Mouse (Mus musculus): ENCODE results near the gene Cfap61.

The Cfap61 gene

DNA sequence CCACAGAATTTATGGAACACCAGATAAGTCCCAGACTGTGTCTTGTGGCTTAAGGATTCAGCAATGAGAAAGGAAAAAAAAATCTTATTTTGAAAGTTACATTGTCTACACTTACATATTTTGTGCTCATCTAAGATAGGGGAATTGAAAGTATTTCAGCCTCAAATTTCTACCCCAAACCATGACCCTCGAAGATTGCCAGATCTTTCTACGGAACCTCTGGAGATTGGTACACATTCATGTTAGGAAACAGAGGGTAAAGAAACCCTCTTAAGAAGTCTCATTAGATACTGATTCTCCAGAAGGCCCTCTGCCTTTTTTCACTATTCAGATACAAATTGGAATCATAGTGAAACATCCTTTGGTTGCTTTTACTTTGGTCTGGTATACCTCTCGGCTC, 195.9 kb downstream of the Cfap61 start:
- intact Hi-C loops (cut with DNase I) = no loop called here

GRCm38 (mm10) chr2:146134275-146134674, 199.7 kb downstream of the Cfap61 start:
- intact Hi-C loops (cut with DNase I) = no loop called here

DNA sequence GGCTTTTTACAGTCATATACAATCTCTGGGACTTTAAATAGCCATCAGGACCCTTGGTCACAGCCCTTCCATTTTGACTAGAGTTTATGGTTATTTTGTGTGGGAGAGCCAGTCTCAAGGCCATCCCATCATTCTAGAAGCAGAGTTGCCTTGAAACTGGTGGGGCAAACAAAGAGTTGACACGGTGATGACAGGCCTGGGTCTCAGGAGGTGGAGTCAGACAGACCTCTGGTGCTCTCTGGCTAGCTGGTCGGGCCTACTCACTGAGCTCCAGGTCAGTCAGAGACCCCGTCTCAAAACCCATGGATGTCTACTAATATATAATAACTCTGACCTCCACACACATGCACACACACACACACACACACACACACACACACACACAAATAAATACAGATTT, 206.1 kb downstream of the Cfap61 start:
- intact Hi-C loops (cut with DNase I) = no loop called here

- intact Hi-C loops (cut with DNase I) = no loop called here
Observed at GRCm38 (mm10) chr2:146147306-146147705, 212.7 kb downstream of the Cfap61 start.

DNA sequence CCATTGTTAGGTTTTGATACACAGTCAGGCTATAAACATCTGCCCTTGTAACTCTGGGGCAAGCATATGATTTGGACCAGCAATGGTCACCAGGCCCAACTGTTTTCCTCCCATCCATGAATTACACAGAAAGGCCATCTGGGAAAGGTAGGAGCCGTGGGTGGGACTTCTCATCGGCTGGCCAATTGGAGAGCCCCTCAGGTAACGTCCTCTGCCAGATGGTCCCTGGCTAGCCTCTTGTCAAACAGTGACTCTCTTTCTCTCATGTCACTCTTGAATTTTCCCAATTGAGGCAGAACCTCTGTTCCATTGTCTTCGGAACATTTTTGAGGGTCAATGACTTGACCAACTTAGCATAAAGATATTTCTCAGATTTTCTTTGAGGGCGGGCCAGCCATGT, 213.2 kb downstream of the Cfap61 start:
- intact Hi-C loops (cut with DNase I) = no loop called here

DNA sequence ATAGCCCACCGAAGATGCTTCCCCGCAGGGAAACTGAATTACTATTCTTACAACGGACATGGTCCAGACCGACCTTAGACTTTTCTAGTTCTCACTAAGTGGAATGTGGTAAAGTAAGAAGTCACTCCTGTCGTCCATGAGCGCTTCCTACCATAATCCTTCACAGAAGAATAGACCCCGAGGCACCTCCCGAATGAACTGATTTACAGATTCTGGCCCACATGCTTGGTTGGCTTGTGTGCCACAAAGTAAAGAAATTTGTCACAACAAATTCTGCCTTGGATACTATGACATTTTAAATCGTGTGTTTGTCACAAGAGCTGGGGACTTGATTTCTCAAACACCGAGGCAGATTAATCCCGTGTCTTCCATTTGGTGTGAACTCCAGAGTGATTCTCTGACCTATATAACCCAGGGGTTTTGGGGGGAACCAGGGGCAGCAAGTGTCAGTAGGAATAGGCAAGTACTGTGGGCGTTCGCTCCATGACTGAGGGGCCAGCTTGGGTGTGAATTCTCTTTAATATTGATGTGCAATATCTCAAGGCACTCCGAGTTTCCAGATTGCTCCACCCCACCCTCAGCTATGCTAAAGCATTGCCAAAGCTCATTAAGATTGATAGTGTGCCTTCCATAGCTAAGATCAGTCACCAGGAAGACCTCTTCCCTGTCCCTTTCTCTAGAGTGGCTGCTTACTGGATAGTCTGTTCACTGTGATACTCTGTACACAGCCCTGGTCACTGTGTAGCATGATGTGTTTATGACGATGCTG, 214.8 kb downstream of the Cfap61 start:
- intact Hi-C loops (cut with DNase I) = no loop called here

GRCm38 (mm10) chr2:146168017-146168803, 233.6 kb downstream of the Cfap61 start:
- intact Hi-C loops (cut with DNase I) = no loop called here

DNA sequence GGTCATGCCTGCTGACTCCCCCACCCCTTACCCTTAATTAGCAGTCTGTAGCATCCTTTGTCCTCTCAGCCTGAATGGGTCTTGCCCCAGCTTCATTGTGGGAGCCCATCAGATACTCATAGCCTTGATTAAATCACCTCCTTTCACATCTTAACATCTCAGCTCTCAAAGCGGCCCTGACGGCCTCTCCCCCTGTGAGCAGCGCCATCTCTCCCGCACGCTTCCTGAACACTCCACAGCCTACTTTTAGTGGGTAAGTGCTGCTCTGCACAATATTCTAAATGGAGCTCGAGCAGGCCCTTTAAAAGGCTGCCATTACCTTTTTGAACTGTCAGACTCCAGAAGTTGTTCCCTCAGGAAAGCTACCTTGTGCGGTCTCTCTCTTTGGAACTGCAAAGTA, 234.9 kb downstream of the Cfap61 start:
- intact Hi-C loops (cut with DNase I) = no loop called here

- intact Hi-C loops (cut with DNase I) = no loop called here
Observed at GRCm38 (mm10) chr2:146172106-146172505, 237.5 kb downstream of the Cfap61 start.

- intact Hi-C loops (cut with DNase I) = no loop called here
Observed at GRCm38 (mm10) chr2:146174173-146174572, 239.6 kb downstream of the Cfap61 start.

DNA sequence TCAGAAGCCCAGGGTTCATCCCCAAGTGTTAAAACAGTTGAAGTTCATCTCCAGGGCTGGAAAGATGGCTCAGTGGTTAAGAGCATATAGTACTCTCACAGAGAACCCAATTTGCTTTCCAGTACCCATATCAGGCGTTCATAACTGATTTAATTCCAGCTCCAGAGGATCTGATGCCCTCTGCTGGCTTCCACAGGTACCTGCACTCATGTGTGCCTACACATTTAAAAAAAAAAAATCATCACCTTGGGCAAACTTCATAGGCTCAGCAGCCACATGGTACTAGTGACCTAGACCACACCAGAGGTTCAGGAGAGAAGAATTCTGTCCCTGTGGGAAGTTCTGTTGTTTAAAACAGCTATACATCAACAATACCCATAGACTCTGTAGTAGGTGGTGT, 244.1 kb downstream of the Cfap61 start:
- intact Hi-C loops (cut with DNase I) = no loop called here

DNA sequence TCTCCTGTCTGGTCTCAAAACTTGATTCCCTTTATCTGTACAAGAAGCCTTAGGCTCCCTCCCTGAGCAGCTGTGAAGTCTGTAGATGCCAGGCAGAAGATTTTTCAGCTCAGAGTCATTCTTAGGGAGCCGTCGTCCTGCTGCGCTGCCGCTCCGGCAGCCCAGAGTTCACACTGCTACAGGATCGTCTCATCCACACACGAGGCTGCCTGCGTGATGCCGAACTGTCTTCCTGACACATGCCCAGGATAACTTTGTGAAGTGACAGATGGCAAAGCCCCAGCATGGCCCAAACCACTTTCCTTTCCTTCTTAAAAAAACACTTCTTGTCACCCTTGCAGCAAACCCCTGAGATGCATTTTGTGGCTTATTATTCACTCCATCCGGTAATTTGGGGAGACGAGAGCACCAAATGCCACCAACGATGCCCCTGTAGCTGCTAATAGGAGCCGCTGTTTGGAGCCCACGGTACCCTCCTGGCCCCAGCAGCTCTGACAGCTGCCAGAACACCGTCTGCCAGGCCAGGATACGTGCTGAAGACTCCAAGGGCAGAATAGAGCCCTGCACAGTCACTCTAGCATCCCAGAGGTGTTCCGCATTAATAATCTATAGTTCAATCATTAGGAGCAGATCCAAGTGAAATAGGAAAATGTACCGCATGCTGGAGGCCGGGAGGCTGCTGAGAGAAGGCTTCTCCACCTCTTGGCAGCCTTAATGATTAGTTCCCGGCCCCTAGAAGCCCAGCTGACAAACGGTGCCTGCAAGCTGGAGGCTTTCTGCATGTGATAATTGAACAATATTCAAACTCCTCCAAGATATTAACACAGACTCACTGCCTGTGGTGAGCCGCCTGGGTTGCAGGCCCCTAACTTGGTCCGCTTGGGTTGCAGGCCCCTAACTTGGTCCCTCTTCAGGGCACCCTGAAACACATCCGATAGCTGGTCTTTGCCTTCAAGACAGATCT, 249.5 kb downstream of the Cfap61 start:
- intact Hi-C loops (cut with DNase I) = no loop called here

DNA sequence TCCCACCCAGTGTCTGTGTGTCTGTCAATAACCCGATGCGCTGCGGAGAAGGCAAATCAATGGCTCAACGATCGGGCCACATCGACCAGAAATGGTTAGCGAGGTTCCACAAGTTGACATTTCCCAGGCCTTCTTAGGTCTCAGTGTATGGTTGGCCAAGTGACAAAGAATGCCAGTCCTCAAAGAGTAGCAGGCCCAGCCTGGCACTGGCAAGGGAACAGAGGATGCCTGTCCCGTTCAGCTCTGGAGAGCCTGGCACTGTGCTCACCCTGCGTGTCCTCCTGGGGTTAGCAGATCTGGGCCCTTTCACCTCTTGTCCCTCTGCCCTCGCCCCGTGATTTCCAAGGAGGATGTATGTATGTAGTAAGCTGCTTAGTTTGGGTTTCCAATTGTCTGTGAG, 261.5 kb downstream of the Cfap61 start:
- intact Hi-C loops (cut with DNase I) = no loop called here

GRCm38 (mm10) chr2:146197947-146198346, 263.4 kb downstream of the Cfap61 start:
- intact Hi-C loops (cut with DNase I) = no loop called here

DNA sequence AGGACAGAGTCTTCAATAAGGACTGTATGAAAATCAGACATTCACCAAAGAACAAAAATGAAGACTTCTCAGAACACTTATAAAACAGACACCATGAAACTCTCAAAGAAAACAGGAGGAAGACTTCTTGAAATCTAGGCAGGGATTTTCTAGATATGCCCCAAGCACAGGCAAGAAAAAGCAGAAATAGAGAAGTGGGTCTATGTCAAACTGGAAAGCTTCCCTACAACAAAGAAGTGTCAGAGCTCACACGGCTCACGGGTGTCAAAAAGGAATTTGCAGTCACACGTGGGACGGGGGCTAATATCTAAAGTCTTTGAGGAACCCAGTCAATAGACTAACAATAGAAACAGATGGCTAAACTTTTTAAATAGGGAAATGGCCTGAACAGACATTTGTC, 276.4 kb downstream of the Cfap61 start:
- intact Hi-C loops (cut with DNase I) = loop anchor here (10.0 kb wide), 2 partner anchors 204 to 256 kb away; no protein-coding TSS in a partner anchor

- intact Hi-C loops (cut with DNase I) = loop anchor here (2.0 to 10.0 kb wide), 3 partner anchors 42 to 260 kb away; no protein-coding TSS in a partner anchor
Observed at GRCm38 (mm10) chr2:146214715-146215114, 280.1 kb downstream of the Cfap61 start.

DNA sequence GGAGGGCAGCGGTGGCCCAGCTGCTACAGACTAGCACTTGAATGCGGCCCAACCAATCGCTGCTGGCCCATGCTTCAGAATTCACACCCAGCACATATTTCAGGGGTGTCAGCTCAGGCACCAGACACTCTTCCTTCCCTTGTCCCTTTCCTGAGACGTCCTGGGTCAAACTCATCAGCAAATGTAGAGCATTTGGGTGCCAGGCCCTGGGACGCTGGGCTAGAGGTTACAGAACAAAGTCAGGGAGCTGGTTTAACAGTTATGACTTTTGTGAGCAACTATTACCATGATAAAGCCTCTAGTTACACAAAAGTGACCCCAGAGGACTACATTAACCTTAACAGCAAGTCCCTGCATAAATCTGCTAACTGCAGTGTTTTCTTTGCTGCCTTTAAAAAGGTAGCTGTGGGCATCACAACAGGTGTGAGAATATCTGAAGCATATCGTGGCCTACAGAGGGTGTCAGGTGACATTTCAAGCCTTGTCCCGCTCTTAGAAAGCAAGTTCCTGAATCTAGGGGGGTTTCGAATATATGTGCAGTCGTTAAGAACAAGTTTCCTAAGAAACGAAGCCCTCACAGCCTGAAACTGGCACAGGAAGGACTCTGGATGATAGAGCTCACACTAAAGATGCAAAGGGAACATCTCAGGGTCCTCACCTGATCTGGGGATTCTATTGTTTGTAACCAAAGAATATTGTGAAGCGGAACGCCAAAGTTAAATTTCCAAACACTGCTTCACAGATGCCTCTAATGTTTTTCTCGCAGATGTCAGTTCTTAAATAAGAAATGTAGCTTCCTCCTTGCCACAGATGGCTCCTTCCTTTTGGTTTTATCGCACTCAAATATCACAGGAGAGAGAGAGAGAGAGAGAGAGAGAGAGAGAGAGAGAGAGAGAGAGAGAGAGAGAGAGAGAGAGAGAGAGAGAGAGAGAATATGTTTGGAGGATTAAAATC, 281.8 kb downstream of the Cfap61 start:
- intact Hi-C loops (cut with DNase I) = loop anchor here (10.0 kb wide), 2 partner anchors 198 to 262 kb away; no protein-coding TSS in a partner anchor

- intact Hi-C loops (cut with DNase I) = loop anchor here (10.0 kb wide), 2 partner anchors 197 to 263 kb away; no protein-coding TSS in a partner anchor
Observed at GRCm38 (mm10) chr2:146217227-146217980, 282.8 kb downstream of the Cfap61 start.

- intact Hi-C loops (cut with DNase I) = loop anchor here (10.0 kb wide), 2 partner anchors 197 to 263 kb away; no protein-coding TSS in a partner anchor
Observed at GRCm38 (mm10) chr2:146218161-146218691, 283.6 kb downstream of the Cfap61 start.

All from adrenal gland (tissue).